Mouse (Mus musculus) intestine, embryonic 16.5 days (tissue): Measurements from ENCODE around the gene Cabcoco1. TPM values are rescaled to one million over a fixed set of nuclear protein-coding genes. Genes with fewer than 3 reads are reported as not detected.

Experiments used
- ATAC-seq: fragments of 200-750 bp; cut with Nextera tagmentation; 2 replicates; pipeline ENCODE4 v1.8.0; 2017; ENCODE audit warnings: moderate TSS enrichment, moderate library complexity
- H3K27ac ChIP-seq: fragments of 300-500 bp; sonication (generic); 2 replicates; pipeline ENCODE4 v1.5.1; 2014; ENCODE audit warnings: mild to moderate bottlenecking, low read length
- H3K27me3 ChIP-seq: fragments of 300-500 bp; sonication (generic); replicated peaks from 2 replicates; pipeline ENCODE4 v1.6.1; 2014; ENCODE audit warnings: low read length, control low read depth, mixed read lengths; ENCODE audit not compliant: control insufficient read depth, insufficient read depth
- H3K36me3 ChIP-seq: fragments of 300-500 bp; sonication (generic); 2 replicates; pipeline ENCODE4 v1.6.1; 2014; ENCODE audit warnings: low read length, control low read depth; ENCODE audit not compliant: control insufficient read depth, insufficient read depth
- H3K4me1 ChIP-seq: fragments of 300-500 bp; sonication (generic); 2 replicates; pipeline ENCODE4 v1.6.1; 2014; ENCODE audit warnings: low read length, control low read depth, mixed read lengths; ENCODE audit not compliant: control insufficient read depth, insufficient read depth
- H3K4me2 ChIP-seq: fragments of 300-500 bp; sonication (generic); 2 replicates; pipeline ENCODE4 v1.6.1; 2014; ENCODE audit warnings: low read depth, low read length, control low read depth
- H3K4me3 ChIP-seq: fragments of 300-500 bp; sonication (generic); 2 replicates; pipeline ENCODE4 v1.5.1; 2014; ENCODE audit warnings: mild to moderate bottlenecking, low read length
- H3K9ac ChIP-seq: fragments of 300-500 bp; sonication (generic); 2 replicates; pipeline ENCODE4 v1.6.1; 2014; ENCODE audit warnings: low read depth, low read length
- H3K9me3 ChIP-seq: fragments of 300-500 bp; sonication (generic); 2 replicates; pipeline ENCODE4 v1.6.1; 2016; ENCODE audit warnings: low read length, control low read depth; ENCODE audit not compliant: control insufficient read depth
- WGBS: fragments of 180-500 bp; shearing (Covaris S2); extraction: QIAGEN DNeasy Blood & Tissue Kit; methylation state at CpG from one replicate; pipeline ENCODE4 v1.1.7; 2014; 5-methylcytosine and 5-hydroxymethylcytosine counted together
- polyA plus RNA-seq: library from polyadenylated mRNA; unstranded; fragments of >200 nt; fragmentation: Nextera tagmentation; extraction: Ambion mirVana; gene quantifications from 2 replicates; pipeline ENCODE4 v1.2.1, GENCODE M21; 2015

Gene Cabcoco1
- polyA plus RNA-seq, 1 experiment from 2014 or later: 8.4 TPM

DNA sequence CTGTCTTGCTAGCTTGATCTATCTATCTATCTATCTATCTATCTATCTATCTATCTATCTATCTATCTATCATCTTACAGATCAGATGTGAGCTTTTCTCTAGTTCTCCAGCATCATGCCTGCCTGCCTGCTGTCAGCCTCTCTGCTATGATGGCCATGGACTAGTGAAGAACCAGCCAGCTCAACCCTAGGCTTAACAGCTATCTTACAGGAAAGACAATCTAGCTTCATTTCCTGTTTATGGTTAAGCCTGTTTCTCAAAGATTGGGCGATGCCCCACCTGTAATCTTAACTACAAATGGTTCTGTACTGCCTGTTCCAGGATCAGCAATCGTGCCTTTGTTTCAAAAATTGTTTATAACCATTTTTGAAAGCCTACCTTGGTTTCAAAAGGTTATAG lies 10.9 kb upstream of the Cabcoco1 start:
- Histone ChIP-seq H3K9me3 (no peaks in the 10 kb centered on the region), H3K4me3 (no peak overlapping the region), H3K36me3 (no peaks in the 10 kb centered on the region), H3K4me1 (no peaks in the 10 kb centered on the region), H3K9ac (no peak overlapping the region), H3K27me3 (no peaks in the 10 kb centered on the region), H3K4me2 (no peak overlapping the region), H3K27ac (no peak overlapping the region)
- no peak for ATAC-seq
- 88% methylated on average over 2 of the region's 2 CpGs for WGBS

DNA sequence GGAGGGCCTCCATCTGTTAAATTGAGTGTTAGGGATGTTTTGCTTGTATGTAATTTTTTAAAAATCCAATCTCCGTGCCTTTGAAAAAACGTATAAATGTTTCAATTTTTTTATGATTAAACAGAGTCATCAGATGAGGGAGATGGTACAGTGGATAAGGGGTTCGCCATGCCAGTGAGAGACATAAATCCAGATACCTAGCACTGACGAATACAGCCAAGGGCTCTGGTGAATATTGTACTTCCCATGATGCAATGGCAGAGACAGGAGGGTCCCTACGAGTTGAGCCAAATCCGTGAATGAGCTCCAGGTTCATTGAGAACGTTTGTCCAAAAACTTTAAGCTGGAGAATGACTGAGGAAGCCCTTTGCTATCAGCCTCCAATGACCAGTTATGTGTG lies 9.6 kb upstream of the Cabcoco1 start:
- no peaks in the 10 kb centered on the region for H3K36me3 ChIP-seq
- no peaks in the 10 kb centered on the region for H3K4me1 ChIP-seq
- H3K9me3 ChIP-seq: no peaks in the 10 kb centered on the region
- no peak overlapping the region for H3K9ac ChIP-seq
- ATAC-seq: peak; percentile 60
- no peak overlapping the region for H3K27ac ChIP-seq
- H3K4me2 ChIP-seq: no peak overlapping the region
- no peak overlapping the region for H3K4me3 ChIP-seq
- no peaks in the 10 kb centered on the region for H3K27me3 ChIP-seq
- 71% methylated on average over 7 of the region's 7 CpGs for WGBS

DNA sequence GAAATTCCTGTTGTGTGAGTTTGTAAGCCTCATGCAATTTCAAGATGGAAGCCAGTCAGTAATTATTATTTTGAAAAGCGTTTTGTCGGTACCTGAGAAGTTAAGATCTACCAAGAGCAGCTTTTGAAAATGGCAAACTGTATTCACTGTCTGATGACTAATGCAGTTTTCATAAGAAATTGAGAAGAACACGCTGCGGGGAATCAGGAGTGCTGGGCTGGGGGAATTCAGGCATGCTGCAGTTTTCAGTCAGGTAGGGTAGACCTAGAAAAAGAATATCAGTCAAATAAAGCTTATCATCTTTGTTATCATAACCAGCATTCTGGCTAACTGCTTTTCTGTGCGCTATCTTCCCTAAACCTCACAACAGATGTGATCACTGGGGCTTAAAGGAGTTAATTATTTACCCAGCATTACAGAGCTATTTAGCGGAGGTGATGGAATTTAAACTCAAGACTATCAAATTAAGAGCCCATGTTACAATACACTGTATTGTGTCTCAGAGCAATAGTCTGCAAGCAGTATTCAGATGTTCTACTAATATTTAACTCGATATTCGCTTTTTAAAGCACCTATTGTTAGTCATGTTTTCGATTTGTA lies 9.1 kb upstream of the Cabcoco1 start:
- Histone ChIP-seq H3K36me3 (no peaks in the 10 kb centered on the region), H3K27me3 (no peaks in the 10 kb centered on the region), H3K4me1 (no peaks in the 10 kb centered on the region), H3K4me2 (0 out of 2 replicates have a peak overlapping the region, but pooled peaks have one; percentile 7), H3K9me3 (no peaks in the 10 kb centered on the region), H3K4me3 (no peak overlapping the region), H3K9ac (no peak overlapping the region), H3K27ac (peak overlapping the region; percentile 23)
- peak; percentile 98 for ATAC-seq
- 60% methylated on average over 9 of the region's 9 CpGs for WGBS

DNA sequence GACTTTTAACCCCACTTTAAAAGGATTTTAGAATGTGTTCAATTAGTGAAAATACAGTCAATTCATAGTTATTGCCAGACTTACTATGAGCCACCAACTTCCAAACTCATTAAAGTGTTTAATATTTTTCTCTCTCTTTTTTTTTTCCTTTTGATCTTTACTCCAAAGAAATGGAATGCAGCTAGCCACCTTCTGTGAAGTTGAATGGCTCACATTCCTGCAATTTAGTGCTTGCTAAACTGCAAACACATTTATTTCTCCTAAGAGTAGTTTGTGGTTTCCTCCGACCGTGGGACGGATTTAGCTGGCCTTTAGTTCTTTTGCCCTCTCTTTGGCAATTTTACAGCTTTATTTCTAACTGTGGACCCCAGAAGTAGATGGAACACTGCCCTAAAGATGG lies 1.4 kb upstream of the Cabcoco1 start:
- Histone ChIP-seq H3K27ac (no peak overlapping the region), H3K27me3 (no peaks in the 10 kb centered on the region), H3K9me3 (no peaks in the 10 kb centered on the region), H3K4me3 (no peak overlapping the region), H3K4me1 (peaks cover 10% of the 10 kb centered on the region), H3K36me3 (no peaks in the 10 kb centered on the region), H3K4me2 (no peak overlapping the region), H3K9ac (no peak overlapping the region)
- ATAC-seq: no peak
- 81% methylated on average over 3 of the region's 3 CpGs for WGBS

DNA sequence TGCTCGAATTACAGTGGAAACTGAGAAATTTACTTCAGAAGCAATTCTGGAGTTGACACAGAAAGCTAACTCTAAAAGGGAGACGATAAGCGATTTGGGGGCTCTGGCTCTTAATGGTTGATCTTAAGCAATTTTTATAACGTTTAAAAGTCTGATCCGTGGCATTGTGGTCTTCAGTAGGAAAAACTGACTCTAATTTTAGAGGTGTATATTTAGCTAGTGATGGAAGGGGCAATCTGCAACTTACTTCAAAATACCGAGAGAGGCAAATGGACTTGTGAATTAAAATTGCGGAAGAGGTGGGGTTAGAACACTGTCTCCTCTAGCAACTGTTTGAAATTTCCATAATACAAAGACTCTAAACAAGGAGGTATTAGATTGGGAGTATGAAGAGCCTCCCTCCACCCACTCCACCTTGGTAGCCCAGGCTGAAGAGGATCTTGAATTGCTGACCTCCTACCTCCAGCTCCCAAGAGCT lies 286 bp upstream of the Cabcoco1 start:
- H3K27me3 ChIP-seq: no peaks in the 10 kb centered on the region
- no peaks in the 10 kb centered on the region for H3K9me3 ChIP-seq
- ATAC-seq: no peak
- 38% methylated on average over 7 of the region's 7 CpGs for WGBS
- H3K4me1 ChIP-seq: peaks cover 14% of the 10 kb centered on the region
- H3K36me3 ChIP-seq: no peaks in the 10 kb centered on the region
- peak overlapping the region; percentile 50; the same call in 1 of the 2 replicates for H3K27ac ChIP-seq
- peak overlapping the region; percentile 52 for H3K4me3 ChIP-seq
- peak overlapping the region; percentile 69 for H3K9ac ChIP-seq
- H3K4me2 ChIP-seq: peak overlapping the region; percentile 70

DNA sequence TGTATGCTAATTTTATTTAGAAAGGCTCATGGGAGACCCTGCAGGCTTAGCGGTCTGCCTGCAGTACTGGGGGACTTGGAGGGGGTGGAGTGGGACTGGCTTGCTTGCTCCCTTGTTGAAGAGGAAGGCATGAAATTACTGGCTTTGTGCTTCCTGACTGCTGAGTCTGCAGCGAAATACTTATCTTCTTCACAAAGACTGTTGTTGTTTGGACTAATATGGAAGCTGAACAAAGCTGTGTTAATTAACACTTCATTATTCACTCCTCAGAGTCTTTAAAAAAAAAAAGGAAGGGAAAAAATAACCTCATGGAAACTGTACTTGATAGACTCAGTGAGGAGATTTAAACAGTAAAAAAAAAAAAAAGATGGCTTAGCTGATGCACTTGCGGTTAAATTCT lies 1.1 kb downstream of the Cabcoco1 start:
- Histone ChIP-seq H3K4me2 (peak overlapping the region; percentile 70; the same call in 1 of the 2 replicates), H3K9ac (no peak overlapping the region), H3K36me3 (no peaks in the 10 kb centered on the region), H3K27ac (peak overlapping the region; percentile 50; the same call in 1 of the 2 replicates), H3K27me3 (no peaks in the 10 kb centered on the region), H3K4me3 (no peak overlapping the region), H3K9me3 (no peaks in the 10 kb centered on the region), H3K4me1 (peaks cover 17% of the 10 kb centered on the region)
- WGBS: 69% methylated on average over 3 of the region's 3 CpGs
- no peak for ATAC-seq

DNA sequence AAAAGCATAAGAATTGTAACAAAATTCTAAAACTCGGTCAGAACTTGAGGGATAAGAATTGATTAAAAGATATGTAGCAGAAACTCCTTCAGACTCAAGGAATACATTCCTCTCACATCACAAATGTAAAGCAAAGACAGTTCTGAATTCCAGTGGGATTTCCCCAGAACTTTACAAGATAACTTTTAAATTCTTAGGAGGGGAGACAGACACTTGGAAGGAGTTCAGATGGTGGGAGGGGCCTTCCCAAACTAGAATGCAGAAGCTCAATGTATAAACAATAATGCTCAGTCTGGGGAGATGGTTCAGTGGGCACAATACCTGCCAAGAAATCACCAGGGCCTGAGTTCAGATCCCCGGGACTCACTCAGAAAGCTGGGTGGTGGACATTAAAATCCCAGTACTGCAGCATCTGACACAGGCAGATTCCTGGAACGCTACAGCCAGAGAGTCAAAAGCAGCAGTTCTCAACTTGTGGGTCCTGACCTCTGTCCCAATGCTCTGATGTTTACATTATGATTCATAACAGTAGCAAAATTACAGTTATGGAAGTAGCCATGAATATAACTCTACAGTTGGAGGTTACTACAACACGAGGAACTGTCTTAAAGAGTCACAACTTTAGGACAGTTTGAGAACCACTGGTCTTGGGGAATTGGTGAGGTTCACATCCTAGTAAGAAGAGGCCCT lies 4.3 kb downstream of the Cabcoco1 start:
- no peak for ATAC-seq
- Histone ChIP-seq H3K9ac (no peak overlapping the region), H3K27ac (peak overlapping the region; percentile 23), H3K36me3 (no peaks in the 10 kb centered on the region), H3K4me1 (peaks cover 17% of the 10 kb centered on the region), H3K4me2 (no peak overlapping the region), H3K4me3 (no peak overlapping the region), H3K9me3 (no peaks in the 10 kb centered on the region), H3K27me3 (no peaks in the 10 kb centered on the region)
- WGBS: 54% methylated on average over 4 of the region's 4 CpGs

DNA sequence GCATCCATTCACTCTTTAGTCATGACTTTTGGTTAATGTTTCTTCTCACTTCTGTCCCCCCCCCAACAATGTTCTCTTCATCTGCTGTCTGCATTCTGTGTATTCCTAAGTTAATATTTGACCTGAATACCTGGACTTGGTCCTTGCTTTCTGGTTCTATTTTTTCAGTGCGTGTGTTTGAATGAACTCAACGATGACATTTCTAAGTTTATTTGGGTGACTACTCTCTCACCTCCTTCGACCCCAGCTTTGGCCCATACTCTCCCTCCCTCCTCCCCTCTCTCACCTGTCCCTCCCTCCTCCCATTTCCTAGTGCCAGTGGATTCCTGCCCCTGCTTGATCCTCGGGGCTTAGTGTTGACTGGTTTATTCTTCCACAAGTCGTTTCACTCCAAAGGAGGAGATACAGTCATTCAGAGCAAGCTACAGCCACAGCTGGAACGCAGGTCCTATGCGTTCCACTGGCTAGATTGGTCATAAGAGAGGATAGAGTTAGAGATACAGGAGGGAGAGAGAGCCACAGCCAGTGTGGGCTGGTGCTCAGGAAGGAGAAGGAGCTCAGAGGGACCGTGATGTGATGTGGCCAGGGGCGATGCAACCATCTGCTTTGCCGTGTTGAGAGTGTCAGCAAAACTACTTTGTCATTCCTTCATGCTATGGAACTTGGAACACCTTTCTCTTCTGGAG lies 12.2 kb downstream of the Cabcoco1 start:
- no peak overlapping the region for H3K27ac ChIP-seq
- no peak overlapping the region for H3K9ac ChIP-seq
- 0 out of 2 replicates have a peak overlapping the region, but pooled peaks have one; percentile 11 for H3K4me2 ChIP-seq
- ATAC-seq: peak; percentile 82
- no peaks in the 10 kb centered on the region for H3K36me3 ChIP-seq
- H3K27me3 ChIP-seq: no peaks in the 10 kb centered on the region
- no peaks in the 10 kb centered on the region for H3K4me1 ChIP-seq
- H3K4me3 ChIP-seq: no peak overlapping the region
- H3K9me3 ChIP-seq: no peaks in the 10 kb centered on the region
- 57% methylated on average over 10 of the region's 10 CpGs for WGBS

DNA sequence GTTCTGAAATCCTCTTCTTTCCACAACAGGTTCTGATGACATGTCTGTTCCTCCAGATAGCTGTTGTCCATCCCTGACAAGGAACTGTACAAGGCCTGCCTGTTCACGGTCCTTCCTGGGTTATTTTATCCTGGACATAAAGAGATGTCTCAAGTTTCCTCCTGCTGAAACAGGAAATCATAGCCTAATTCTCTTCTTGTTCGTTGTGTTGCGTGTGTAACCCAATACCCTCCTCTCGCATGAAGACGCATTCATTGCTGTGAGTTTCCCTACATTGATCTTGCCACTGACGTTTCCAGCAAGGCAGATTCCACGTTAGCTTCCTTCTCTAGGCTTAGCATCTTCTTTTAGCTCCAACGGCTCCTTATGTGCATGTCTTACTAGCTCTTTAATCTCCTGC lies 12.7 kb downstream of the Cabcoco1 start:
- Histone ChIP-seq H3K36me3 (no peaks in the 10 kb centered on the region), H3K9ac (no peak overlapping the region), H3K4me3 (no peak overlapping the region), H3K27me3 (no peaks in the 10 kb centered on the region), H3K27ac (no peak overlapping the region), H3K4me1 (no peaks in the 10 kb centered on the region), H3K4me2 (no peak overlapping the region), H3K9me3 (no peaks in the 10 kb centered on the region)
- 29% methylated on average over 8 of the region's 8 CpGs for WGBS
- peak; percentile 14; the same call in 1 of the 2 replicates for ATAC-seq
